Mouse (Mus musculus): ENCODE data around the gene Prkci.

Prkci gene

DNA sequence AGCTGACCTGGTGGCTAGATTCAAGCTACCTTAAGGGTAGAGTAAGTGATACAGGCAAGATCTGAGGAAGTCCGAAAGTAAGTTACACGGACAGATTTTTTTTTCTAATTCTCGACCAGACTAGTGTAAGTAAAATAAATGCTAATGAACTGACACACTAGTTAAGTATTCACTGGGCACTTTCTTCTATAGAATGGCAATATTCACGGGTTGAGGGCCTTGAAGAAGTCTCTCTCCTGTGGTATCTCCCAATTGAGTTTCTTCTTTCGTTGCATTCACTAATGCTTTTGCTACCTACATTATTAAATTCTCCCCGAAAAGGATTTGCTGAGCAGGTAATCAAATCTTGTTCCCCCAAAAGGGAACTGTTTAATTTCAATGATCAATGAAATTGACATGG is 688 bp upstream of the Prkci start:
- DNase-seq (ENCODE audit: low spot score), result no peak

- peak; percentile 58 for DNase-seq (ENCODE audit: low spot score)
Observed at GRCm38 (mm10) chr3:30995899-30996687, 546 bp downstream of the Prkci start.

DNA sequence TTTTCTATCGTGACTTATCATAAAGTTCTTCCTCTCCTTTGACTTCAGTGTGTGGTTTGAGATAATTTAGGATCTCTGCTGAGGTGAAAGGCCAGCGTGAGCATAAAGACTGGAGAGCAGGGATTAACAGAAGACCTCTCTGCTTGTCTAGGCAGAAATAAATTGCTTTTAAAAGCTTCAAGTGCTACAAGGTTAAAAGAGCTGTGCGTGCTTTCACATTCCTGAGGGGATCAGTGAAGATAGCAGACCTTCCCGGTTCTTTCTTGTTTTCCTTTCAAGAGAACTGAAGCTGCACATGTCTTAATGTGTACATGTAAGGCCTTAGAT is 1.1 kb downstream of the Prkci start:
- peak; percentile 34 for DNase-seq (ENCODE audit: low spot score)

GRCm38 (mm10) chr3:30999401-31000017 is 4.0 kb downstream of the Prkci start:
- no peak for DNase-seq (ENCODE audit: low spot score)

GRCm38 (mm10) chr3:31000018-31000407 is 4.5 kb downstream of the Prkci start:
- no peak for DNase-seq (ENCODE audit: low spot score)

DNA sequence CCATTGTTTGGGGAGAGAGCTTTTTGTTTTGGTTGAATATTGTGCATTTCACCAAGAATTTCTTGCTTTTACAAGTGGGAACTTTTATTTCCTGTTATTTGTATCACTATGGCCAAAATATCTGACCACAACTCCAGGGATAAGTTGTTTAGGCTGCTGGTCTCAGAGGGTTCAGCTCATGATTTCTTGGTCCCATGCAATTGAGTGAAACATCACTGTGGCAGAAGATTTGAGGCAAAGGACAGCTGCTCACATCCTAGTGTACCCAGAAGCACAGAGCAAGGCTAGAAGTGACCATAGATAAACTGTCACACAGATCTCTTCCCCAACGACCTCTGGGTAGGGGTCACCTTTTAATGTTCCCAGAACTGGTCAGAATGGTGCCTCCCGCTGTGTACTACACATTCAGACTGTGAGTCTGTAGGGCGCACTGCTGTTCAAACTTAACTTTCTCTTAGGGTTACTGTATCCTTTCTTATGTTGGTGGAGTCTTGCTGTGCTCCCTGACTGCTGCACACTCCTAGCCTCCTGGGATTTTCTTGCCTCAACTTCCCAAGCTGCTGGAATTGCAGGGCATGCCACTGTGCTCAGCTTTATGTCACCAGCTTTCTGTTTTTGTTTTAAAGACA is 5.6 kb downstream of the Prkci start:
- DNase-seq (ENCODE audit: low spot score), result no peak

DNA sequence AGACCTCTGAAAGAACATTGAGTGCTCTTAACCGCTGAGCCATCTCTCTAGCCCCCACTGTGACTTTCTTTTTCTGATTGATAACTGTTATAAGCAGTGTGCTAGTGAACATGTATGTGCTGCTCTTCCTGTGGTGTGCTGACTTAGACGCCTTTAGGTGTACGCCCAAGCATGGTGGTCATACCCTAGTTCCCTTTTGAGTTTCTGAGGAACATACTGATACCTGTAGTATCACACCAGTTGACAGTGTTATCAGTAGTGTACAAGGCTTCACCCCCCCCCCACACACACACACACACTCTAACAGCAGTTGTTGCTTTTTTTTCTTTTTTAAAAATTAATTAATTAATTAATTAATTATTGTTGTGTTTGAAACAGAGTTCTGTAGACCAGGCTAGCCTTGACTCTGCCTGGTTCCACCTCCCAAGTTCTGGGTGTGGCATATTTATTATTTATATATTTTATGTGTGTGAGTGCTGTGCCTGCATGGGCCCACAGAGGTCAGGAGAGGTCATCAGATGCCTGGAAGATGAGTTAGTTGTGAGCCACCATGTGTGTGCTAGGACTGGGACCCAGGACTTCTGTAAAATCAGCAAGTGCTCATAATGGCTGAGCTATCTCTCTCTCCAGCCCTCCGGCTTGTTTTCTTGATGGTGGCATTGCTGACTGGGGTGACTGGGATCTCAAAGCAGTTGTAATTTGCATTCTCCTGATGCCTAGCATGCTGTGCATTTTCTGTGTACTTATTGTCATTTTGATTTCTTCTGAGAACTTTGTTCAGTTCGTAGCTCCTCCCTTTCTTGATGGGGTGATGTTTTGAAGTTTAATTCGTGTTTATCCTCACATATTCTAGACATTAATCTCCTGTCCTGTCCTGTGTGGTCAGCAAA is 9.0 kb downstream of the Prkci start:
- DNase-seq (ENCODE audit: low spot score), result no peak

GRCm38 (mm10) chr3:31014374-31014773 is 18.8 kb downstream of the Prkci start:
- no peak for DNase-seq (ENCODE audit: low spot score)

DNA sequence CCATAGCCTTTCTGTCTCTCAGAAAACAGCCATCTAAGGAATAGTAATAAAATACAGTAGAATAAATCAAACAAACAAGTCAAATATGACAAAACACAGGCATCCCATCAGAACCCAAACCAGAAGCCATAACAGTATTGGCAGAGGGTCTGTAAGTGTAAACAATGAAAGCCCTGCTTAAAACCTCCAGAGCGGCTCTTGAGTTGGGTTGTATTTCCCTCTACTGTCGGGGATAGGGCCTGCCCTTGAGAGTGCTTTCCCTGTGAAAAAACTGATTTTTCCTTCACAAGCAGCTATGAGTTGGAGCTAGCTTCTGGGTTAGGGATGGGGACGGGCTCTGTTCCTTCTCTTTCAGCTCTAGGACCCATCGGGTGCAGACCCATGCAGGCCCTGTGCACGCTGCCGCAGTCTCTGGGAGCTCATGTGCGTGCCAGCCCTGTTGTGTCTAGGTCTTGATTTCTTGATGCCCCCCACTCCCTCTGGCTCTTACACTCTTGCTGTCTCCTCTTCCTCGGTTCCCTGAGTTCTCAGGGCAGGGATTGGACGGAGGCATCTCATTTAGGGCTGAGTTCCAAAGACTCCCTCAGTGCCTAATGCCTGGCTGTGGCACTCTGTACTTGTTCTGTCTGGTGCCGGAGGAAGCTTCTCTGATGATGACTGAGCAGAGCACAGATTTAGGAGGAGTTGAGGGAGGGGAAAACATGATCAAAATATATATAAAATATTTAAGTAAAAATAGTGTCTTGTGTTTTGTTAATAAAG is 20.3 kb downstream of the Prkci start:
- DNase-seq (ENCODE audit: low spot score), result no peak

DNA sequence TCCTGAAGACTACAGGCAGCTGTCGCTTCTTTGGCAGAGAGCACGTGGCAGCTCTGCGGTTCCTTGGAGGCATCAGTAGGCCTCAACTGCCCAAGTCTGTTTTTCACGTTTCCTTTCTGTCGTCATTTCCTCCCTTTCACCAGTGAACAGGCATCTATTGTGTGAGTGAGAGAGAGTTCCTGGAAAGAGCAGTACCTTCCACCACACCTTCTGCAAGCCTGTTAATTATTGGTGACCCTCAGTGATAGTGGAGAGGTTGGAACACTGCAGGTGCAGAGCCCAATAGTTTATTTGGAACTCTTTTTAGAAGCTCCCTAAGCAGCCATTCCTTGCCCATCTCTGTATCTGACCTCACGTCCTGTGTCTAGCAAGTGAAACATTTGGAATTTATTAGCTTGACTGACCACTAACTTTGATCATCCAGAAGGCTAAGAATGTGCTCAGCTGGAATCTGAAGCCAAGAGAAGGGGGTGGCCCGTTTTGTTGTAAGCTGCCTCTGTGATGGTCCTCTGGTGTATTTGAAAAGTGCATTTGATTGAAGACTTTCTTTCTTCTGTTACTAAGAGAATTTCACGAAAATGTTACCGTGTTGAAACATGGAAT is 21.1 kb downstream of the Prkci start:
- DNase-seq (ENCODE audit: low spot score), result no peak

- no peak for DNase-seq (ENCODE audit: low spot score)
Observed at GRCm38 (mm10) chr3:31017652-31018051, 22.1 kb downstream of the Prkci start.

DNA sequence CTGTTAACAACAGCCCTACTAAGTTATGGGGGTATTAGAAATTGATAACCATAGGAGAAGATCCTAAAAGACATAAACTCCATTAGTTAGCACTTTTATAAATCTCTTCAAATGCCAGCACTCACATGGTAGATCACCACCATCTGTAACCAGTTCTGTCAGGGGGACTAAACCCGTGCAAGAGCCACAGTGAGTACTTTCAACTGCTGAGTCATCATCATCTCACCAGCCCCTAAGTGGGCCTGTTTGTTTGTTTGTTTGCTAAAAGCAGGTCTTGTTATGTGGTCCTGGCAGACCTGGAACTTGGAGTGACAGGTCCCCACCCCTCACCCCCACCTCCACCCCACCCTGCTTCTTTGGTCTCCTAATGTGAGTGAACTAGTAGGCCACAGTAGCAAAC is 23.7 kb downstream of the Prkci start:
- DNase-seq (ENCODE audit: low spot score), result no peak

GRCm38 (mm10) chr3:31019793-31020447 is 24.4 kb downstream of the Prkci start:
- no peak for DNase-seq (ENCODE audit: low spot score)

- no peak for DNase-seq (ENCODE audit: low spot score)
Observed at GRCm38 (mm10) chr3:31020656-31021055, 25.1 kb downstream of the Prkci start.

DNA sequence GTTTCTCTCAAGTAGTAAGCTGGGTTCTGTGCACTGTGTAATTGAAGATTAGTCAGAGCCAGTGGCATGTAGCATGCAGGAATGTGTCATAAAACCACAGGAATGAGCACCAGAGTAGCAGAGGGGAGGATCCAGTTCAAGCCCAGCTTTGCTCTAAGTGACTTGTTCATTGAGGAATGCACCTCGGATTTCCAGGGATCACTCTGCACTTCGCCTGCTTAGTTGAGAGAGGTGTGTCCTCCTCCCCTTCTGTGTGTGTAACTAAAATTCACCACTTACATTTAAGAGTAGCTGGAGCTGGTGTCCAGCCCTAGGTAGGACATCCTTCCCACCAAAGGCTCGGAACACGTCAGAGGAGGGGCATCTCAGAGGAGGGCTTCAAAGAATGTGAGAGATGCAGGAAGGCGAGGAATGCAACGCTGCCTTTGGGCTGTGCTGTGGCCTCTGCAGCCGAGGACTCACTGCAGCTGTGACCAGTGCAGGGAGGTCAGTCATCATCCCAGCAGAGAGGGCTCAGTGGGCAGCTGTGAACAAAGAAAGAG is 27.4 kb downstream of the Prkci start:
- no peak for DNase-seq (ENCODE audit: low spot score)

- no peak for DNase-seq (ENCODE audit: low spot score)
Observed at GRCm38 (mm10) chr3:31027718-31028117, 32.2 kb downstream of the Prkci start.

GRCm38 (mm10) chr3:31031621-31032020 is 36.1 kb downstream of the Prkci start:
- DNase-seq (ENCODE audit: low spot score), result no peak

GRCm38 (mm10) chr3:31033644-31034043 is 38.1 kb downstream of the Prkci start:
- DNase-seq (ENCODE audit: low spot score), result no peak

- DNase-seq (ENCODE audit: low spot score), result no peak
Observed at GRCm38 (mm10) chr3:31037851-31038250, 42.3 kb downstream of the Prkci start.

DNA sequence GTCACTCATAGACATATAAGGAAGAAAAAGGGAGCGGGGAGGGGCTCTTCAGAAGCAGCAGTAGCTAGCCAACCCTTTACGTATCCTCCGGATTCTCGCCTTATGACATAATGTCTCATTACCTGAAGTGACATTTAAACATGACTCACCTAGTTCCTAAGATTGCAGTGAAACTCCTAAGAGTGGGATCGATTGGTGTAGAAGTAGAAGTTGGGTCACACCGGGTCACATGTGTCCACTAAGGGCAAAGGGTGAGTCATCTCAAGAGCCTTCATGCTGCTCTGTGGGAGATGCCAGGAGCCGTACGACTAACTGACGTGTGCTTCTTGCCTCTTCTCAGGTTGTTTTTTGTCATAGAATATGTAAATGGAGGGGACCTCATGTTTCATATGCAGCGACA is 43.1 kb downstream of the Prkci start:
- no peak for DNase-seq (ENCODE audit: low spot score)

Data from retina, embryonic 14.5 days (tissue).